Mouse (Mus musculus): ENCODE data around the gene Ccdc151.
A peak's percentile ranks its signal among the peaks of the same experiment; 100 is the strongest.

Ccdc151 gene

DNA sequence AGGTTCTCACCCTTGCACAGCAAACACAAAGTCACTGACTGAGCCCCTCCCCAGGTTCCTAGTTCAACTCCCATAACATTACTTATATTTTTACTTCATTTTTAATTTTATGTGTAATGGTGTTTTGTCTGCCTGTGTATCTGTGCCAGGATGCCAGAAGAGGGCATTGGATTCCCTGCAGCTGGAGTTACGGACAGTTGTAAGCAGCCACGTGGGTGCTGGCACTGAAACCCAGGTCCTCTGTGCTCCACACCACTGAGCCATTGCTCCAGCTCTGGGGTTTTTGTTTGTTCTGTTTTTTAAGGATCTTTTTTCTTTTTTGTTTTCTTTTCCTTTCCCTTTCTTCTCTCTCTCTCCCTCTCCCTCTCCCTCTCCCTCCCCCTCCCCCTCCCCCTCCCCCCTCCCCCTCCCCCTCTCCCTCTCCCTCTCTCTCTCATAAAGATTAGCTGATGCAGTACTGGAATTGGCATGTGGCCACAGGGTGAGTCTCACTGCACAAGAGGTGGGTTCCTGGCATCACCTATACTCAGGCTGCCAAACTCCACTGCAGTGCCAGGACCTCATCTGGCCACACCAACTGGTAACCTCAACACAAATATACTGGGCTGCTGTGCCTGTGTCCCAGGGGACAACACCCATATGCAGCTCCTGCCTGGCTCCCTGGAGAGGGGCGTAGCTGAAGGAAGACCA is 6.1 kb downstream of the Ccdc151 start:
- no peak for DNase-seq (ENCODE audit: low read depth)

DNA sequence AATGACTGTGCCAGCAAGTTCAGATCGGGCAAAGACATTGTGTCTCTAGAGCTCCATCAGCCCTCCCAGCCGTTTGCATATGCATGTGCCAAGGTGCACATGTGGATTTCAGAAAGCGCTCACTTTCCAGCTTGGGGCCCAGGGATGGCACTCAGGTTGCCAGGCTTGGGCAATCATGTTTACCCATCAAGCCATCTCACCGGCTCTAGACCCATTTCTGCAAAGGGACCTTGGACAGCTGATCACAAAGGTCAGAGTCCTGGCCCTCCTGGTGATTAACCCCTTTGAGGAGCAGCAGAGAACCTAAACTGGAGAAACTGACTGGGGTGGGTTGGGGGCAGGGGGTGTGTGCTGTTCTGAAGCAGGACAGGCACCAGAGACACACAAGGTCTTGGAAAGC is 10.2 kb downstream of the Ccdc151 start:
- DNase-seq (ENCODE audit: low read depth): no peak

DNA sequence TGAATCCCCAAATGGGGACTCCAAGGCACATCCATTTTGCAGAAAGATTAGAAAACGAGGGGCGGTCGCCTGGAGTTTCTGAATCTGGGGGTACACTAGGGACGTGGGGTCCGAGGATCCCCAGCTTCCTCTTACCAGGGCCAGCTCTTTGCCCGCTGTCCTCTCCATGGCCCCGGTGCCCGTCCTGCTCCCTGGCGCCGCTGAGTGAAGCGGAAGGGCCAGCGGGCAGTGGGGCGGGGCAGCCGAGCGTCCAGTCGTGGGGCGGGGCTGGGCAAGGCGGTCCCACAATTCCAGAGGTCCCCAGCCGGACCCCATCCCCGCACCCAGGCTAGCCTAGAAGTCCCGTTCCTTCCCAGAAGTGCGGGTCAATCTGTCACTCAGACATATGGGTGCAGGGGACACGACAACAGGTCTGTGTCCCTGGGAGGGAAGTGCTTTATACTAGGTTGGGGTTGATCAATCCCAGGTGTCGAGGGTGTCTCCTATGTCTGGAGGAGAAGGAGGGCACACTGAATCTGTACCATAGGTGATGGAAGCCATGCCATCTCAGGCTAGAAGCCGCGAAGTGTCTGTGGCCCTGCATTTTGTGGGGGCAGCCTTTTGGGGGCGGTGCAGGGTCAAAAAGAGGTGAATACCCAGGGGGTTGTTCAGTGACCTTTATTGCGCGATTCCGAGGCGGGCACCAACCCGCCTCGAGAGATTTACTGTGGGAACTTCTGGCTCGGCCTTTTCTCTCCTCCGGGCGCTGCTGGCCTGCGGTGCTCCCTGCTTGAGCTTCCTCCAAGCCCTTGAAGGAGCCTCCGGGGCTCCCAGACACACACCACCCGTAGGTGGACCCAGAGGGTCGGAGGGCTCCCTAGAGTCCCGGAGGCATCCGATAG is 13.0 kb downstream of the Ccdc151 start, which contains the start of gene Rgl3:
Gene Rgl3 (minus strand): TSS at position 217 of the 881 bp plus-strand sequence.
- no peak for DNase-seq (ENCODE audit: low read depth)

DNA sequence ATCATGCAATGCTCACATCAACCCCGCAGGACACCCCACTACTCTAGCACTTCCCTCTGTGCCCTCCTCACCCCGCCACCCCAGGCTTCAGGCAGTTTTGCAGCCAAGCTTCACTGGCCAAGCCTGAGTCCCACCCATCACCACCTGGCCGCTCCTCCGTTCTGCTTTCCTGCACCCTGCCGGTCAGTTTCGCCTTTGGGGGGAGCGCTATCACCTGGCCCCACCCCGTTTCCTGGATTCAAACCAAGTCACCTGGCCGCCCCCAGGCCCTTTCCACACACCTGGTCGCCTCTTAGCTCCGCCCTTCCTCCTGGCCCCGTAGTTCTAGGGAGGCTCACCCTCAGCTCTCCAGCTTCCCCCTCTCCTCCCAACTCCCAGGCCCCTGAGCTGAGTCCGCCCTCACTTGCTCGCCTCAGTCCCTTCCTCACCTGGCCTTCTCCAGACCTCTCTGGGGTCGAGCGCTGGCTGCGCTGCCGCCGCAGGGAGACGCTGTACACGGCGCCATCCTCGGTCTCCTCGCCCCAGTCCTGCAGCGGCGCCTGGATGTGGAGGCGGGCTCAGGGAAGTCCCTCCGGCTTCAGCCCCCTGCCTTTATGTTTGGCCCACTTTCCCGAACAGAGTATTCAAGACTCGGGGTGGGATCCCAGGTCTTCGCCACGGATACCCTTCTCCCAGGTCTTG is 13.9 kb downstream of the Ccdc151 start:
- no peak for DNase-seq (ENCODE audit: low read depth)

DNA sequence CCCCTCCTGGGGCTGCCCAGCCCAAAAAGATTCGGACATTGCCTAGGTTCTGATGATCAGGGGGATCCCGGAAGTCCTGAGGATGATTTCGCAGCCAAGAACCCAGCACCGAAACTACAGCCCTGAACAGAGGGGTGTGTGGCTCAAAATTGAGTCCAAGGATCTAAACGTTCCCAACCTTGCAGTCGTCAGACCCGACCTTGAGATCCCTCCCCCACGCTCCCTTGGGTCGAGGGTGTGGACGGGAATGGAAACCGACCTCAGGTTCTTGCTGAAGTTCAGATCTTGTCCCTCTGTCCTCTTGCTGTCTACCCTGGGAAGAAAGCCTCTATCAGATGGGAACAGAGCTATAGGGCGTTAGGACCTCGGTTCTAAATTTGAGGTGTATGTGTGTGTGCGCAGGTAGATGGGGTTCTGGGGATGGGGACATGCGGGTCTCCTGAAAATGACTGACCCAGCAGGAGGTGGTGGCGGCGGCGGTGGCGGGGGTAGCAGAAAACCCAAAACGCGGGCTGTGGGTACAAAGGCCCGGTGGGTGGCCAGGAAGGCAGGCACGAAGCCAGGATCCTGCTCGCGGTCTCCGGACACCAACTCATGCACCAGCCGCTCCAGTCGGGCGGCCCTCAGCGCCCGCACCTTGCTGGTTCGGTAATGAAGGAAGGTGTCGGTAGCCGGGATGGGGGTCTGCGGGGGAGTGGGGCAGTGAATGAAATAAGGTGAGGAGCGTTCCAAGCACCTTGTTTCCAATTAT is 14.7 kb downstream of the Ccdc151 start:
- no peak for DNase-seq (ENCODE audit: low read depth)

DNA sequence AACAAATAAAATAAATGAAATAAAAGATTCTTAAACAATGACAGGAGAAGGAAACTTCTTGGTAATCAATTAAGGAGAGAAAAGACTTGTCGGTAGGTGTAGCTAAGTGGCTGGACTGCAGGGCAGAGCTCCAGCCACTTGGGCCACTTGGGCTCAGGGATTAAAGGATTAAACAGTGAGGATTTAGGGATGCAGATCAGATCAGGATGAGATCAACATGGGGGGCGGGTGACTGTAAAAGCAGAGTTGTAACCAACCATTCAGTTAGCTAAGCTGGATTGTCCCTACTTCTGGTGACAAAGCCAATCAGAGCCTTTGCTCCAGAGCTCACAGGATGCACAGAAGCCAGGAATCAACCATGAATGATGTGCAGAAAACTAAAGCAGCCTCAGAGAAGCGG is 18.5 kb downstream of the Ccdc151 start:
- DNase-seq (ENCODE audit: low read depth): no peak

DNA sequence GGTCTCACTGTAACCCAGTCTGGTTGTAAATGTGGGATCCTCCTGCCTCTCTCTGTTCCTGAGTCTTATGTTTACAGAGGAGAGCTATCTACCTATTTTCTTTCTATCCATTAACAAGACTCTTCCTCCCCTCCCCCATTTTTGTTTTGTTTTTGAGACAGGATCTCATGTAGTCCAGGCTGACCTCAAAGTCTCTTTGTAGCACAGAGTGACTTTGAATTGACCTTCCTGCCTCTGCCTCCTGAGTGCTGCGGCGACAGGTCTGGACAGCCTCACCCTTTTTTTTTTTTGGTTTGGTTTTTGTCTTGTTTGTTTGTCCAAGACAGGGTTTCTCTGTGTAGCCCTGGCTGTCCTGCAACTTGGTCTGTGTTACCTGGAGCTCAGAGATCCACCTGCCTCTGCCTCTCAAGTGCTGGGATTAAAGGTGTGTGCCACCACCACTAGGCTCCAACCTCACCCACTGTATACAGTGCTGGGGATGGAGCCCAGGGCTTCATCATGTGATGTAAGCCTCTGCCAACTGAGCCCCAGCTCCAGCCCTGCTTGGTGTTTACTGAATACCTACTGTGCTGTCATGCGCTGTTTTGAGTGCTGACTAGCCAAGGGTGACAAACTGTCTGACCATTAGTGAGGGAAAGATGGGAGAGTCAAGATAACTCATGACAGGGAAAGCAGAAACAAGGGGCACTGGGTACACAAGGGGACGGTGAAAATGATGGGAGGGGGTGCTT is 23.9 kb downstream of the Ccdc151 start:
- DNase-seq (ENCODE audit: low read depth): no peak

DNA sequence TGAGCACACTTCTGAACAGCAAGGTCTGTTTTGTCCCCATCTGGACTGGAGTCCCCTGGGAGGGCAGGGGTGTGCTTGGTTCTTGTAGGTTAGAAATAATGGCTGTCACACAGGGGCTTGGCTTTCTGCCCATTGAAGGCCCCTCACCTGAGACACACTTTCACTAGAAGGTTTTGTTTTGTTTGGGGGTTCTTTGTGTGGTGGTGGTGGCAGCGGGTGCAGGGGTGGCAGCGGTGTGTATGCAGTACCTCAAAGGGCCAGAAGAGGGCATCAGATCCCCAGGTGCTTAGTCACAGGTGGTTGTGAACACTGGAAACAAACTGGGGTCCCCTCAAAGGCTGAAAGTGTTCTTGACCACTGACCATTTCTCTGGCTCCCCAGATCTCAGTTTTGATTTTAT is 24.5 kb downstream of the Ccdc151 start:
- peak; percentile 70 for DNase-seq (ENCODE audit: low read depth)

DNA sequence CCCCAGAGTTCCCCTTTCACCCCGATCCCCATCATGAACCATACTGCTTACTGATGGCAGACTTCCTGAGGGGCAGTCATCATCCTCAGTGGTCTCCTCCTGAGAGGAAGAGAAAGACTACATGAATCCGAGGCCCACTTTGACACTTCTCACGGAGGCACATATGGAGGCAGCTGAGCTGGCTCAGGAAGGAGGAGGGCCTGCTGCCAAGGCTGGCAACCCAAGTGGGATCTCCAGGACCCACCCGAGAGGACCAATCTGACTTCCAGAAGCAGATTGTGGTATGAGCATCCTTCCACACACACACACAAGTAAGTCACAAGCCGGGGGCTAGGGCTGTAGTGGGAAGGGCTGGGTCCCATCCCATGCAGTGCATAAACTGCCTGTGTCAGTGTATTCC is 25.1 kb downstream of the Ccdc151 start:
- DNase-seq (ENCODE audit: low read depth): no peak

DNA sequence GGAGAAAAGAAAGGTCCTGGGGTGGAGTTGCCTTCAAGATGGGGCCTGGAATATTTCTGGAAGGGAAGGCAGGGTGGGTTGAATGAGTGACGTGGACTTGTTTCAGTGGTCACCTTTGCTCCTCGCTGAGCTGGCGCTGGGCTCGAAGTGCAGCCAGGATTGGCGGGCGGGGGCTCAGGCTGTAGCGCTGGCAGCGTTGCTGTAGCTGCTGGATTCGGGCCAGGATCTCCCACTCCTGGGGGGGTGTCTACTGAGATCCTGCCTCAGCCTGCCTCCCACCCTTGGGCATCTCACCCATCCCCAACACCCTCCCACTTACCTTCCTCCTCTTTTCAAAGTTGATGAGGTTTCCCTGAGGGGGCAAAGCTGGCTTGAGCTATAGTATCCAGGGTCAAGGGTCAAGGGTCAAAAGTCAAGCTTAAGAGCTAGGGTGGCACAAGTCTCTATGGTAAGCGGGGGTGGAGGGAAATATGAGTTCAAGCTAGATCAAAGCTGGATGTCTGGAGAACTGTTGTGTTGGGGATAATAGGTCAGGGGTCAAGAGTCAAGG is 25.7 kb downstream of the Ccdc151 start:
- no peak for DNase-seq (ENCODE audit: low read depth)

DNA sequence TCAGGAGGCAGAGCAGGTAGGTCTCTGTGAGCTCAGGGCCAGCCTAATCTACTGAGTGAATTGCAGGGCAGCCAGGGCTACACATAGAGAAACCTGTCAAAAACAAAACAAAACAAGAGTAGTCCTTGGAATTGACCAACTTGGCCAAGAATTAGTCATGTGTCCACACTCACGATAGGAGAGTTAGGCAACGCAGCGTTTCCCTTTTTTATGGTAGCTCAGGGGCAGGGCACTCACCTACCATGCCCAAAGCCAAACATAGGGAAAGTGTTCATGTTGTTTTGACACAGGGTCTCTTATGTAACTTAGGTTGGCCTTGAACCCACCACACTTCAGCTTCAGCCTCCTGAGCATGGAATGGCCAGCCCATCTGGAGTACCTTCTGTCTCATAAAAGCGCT is 33.1 kb downstream of the Ccdc151 start:
- DNase-seq (ENCODE audit: low read depth): no peak

DNA sequence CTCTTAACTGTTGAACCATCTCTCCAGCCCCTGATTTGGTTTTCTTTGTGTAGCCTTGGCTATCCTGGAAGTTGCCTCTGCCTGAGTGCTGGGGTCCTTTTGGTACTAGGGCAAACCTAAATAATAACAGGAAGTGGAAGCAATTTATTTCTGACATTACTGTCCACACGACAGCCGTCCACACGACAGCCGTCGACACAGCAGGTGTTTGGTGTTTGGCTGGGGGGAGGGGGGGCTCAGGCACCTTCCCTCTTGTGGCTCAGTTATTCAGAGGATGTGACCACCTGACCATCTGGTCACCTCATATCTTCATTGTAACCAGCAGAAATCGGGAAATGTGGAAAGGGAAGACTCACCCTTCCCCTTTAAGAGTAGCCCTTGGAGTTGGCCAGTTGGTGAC is 33.6 kb downstream of the Ccdc151 start:
- DNase-seq (ENCODE audit: low read depth): no peak

DNA sequence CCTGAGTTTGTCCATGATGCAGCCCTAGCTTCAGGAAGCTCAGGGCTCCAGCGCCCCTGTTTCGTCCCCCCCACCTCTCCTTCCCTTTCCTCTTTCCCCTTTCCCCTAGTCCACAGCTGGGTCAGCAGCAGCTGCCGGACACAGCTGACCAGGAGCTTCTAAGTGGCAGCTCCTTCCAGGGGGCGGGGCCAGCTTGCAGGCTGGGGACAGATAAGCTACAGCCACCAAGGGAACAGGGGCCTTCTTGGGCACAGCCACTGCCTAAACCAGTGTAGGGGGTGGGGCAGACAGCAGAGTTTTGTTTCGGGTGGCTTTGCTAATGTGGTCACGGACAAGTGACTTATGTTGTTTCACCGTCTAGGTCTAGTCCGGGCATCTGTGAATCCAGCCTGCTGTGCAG is 39.0 kb downstream of the Ccdc151 start, which contains the start of gene Epor:
Gene Epor (minus strand): TSS at position 90 of the 400 bp plus-strand sequence.
- DNase-seq (ENCODE audit: low read depth): no peak

DNA sequence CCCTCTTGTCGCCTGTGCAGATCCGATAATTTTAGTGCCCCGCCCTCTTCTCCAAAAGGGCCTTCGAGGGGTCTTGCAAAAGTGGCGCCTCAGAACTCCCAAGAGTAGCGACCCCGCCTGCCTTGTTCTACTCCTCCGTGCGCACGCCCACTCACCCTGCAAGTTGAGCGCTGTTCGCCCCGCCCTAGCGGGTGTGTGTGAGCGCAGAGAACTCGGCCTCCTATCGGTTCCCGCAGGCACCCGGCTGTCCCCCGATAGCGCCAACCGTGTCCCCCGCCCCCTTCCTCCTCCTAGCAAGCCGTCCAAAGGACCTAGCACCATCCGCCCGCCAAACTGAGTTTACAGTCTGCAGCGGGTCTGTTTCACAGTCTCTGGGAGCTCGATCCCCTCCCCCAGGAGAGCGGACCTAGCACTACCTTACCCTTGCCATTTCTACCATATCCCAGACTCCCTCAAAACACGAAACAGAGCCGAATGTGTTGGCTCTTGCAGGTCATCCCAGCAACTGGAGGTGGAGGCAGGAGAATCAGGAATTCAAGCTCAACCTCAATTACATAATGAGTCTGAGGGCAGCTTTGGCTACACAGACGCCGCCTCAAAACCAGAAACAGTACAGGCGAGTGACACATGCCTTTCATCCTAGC is 39.9 kb downstream of the Ccdc151 start:
- peak; percentile 71 for DNase-seq (ENCODE audit: low read depth)

DNA sequence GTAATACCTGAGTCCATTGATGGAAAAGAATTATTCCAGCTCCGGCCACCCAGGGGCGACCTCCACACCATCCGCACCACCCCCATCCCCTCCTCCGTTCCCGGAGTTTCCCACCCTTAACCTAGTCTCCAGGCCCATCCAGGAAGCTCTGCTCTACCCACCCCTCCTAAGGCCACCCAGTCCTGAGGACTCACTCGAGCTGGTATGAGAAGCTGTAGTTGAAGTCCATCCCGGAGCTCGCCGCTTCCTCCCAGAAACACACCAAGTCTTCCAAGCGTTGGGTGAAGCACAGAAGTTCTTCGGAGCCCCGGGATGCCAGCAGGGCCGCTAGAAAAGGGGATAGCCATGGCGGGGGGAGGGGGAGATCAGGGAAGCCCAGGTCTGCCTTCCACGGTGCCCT is 40.4 kb downstream of the Ccdc151 start:
- no peak for DNase-seq (ENCODE audit: low read depth)

DNA sequence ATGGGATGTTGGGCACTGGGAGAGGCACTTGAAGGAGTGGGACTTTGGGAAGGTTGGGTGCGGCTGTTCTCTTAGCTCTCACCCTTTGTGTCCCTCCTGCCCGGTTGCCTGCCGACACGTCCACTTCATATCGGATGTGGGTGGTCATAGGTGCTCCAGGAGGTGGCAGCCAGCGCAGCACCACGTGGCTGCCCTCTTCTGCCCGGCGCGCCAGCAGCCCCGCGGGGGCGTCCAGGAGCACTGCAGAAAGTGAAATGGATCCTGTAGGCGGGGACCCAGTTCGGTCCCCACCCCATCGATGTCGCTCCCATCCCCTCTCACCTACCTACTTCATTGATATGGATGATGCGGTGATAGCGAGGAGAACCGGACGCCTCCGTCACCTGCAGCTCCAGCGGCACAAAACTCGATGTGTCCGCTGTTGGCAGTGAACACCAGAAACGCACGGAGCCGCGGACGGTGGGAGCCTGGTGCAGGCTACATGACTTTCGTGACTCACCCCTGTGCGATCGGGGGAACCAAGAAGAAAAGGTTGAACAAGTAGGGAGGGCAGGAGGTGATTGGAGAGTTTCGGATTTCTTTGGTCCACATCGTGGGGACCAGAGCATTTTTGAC is 41.0 kb downstream of the Ccdc151 start:
- peak; percentile 34 for DNase-seq (ENCODE audit: low read depth)

DNA sequence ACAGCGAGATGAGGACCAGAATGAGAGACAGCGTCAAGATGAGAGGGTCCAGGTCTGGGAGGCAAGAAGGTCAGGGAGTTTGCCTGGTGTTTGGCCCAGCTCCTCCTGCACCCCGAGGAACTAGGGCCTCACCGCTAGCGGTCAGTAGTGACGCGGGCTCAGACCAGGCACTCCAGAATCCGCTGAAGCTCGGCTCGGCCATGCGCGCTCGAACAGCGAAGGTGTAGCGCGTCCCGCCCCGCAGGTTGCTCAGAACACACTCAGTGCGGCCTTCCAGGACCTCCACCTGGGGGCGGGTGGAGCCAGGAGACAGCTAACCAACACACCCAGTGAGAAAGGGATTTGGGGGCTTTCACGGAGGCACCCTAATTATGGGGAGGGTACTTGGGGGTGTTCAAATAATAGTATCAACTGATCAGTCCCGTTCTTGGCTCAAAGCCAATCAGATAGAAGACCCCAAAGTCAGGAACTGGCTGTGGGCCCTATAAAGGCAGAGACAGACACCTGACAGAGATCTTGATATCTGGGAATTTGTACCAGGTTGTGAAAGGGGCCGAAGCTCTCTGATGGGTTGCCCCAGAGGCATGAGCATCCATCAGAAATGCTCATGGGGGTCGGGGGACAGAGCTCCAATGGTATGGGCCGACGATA is 41.8 kb downstream of the Ccdc151 start:
- DNase-seq (ENCODE audit: low read depth): no peak

DNA sequence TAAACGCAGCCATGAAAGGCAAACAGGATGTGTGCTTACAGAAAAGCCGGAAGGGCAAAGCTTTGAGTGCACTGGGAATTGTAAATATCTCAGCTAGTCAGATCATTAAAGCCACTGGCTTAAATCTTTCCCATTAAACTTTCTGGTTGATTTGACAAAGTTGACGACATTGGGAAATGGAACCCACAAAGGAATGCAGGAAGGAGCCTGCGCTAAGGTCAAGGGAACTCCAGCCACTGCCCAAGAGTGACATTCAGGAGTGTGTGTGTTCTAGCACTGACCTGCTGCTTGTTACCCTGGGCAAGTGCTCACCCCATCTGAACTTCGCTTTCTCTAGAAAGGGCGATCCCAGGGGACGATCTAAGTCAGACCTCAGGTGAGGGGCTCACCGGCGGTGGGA is 42.3 kb downstream of the Ccdc151 start:
- DNase-seq (ENCODE audit: low read depth): no peak

DNA sequence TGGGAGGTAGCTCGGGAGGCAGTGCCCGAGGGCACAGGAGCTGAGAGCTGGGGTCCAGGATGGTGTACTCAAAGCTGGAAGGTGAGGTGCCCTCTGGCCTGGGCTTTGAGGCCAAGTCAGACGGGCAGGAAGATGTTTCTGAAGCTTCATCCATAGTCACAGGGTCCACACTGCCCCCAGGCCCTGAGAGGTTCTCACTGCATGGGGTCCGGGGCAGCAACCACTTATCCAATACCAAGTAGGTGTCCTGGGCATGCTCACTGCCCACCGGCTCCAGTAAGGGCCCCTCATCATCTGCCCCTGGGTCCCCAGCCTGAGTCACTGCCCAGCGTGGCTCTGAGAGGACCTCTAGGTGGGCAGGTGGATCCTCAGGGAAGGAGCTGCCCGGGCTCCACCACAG is 43.2 kb downstream of the Ccdc151 start:
- DNase-seq (ENCODE audit: low read depth): no peak

DNA sequence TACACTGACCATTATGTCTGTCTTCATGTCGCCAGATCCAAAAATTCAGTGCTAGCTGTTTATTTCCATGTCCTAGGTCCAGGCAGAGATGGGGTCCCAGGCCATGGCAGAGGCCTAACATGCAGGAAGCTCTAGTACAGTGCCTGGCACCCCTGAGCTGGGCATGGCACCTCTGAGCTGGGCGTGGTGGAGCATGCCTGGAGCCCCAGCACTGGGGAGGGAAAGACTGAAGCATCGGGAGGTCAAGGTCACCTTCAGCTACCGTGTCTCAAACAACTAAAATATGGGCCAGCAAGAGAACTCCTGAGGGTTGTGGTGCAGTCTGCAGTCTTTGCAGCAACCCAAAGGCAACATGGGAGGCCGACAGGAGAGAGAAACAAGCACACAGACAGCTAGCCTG is 44.1 kb downstream of the Ccdc151 start:
- no peak for DNase-seq (ENCODE audit: low read depth)

Data from induced T-regulatory cell, adult 2 months (primary cell).